21 mouse cellular contexts compared by ENCODE assay signal in the genomic region with DNA sequence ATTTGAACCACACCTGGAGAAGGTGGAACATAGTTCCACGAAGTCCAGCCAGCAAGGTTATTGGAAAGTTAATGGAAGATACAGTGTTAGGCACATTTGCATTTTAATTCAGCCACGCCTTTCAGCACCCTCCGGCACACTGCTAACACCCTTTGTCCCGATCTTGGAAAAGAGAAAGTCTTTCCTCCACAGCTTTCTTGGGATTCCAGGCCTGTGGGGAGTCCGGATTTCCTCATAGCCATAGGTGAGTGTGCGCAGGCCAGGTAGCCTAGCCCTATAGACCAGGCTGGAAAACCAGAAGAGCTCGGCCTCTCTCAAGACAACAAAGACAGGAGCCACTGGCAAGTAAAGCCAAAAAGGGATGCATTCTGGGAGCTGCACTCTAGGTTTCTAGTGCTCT. TPM values are rescaled to one million over a fixed set of nuclear protein-coding genes. Genes with fewer than 3 reads are reported as not detected.
"Had no signal": no experiment of that assay in that cellular context is flagged by ENCODE, and none has a peak within 500 bp of the region (broad histone marks: within the 10 kb centered on the region; RNA-seq: fewer than 3 reads in every experiment).

No protein-coding gene starts in this region.

- H3K4me2 ChIP-seq: intestine, embryonic 15.5 days; liver, embryonic 13.5 days; midbrain, embryonic 12.5 days; midbrain, embryonic 15.5 days; neural tube, embryonic 12.5 days; neural tube, embryonic 15.5 days had no signal

- H3K4me3 ChIP-seq: intestine, embryonic 15.5 days; left cerebral cortex, adult 2 months; liver, embryonic 13.5 days; midbrain, embryonic 12.5 days; midbrain, embryonic 15.5 days; neural tube, embryonic 12.5 days; neural tube, embryonic 15.5 days had no signal

- ATAC-seq: intestine, embryonic 15.5 days; midbrain, embryonic 15.5 days had no signal

- H3K9ac ChIP-seq: intestine, embryonic 15.5 days; liver, embryonic 13.5 days; midbrain, embryonic 12.5 days; midbrain, embryonic 15.5 days; neural tube, embryonic 12.5 days; neural tube, embryonic 15.5 days had no signal

- H3K27ac ChIP-seq: intestine, embryonic 15.5 days; left cerebral cortex, adult 2 months; liver, embryonic 13.5 days; midbrain, embryonic 12.5 days; midbrain, embryonic 15.5 days; neural tube, embryonic 12.5 days; neural tube, embryonic 15.5 days; stomach, postnatal 0 days had no signal

- H3K36me3 ChIP-seq: intestine, embryonic 15.5 days; liver, embryonic 13.5 days; midbrain, embryonic 12.5 days; midbrain, embryonic 15.5 days; neural tube, embryonic 12.5 days; neural tube, embryonic 15.5 days had no signal

- DNase-seq: kidney, postnatal 4 days; liver, embryonic 13.5 days; lung, adult 2 months; lung, postnatal 14 days; lung, postnatal 4 days; right cerebral cortex, adult 18-20 months; right cerebral cortex, postnatal 14 days; right cerebral cortex, postnatal 4 days; thymus, postnatal 25 days had no signal

- H3K27me3 ChIP-seq: intestine, embryonic 15.5 days; liver, embryonic 13.5 days; midbrain, embryonic 12.5 days; midbrain, embryonic 15.5 days; neural tube, embryonic 12.5 days; neural tube, embryonic 15.5 days had no signal

- H3K9me3 ChIP-seq: intestine, embryonic 15.5 days; liver, embryonic 13.5 days; midbrain, embryonic 12.5 days; midbrain, embryonic 15.5 days; neural tube, embryonic 12.5 days; neural tube, embryonic 15.5 days had no signal

- H3K4me1 ChIP-seq: intestine, embryonic 15.5 days; liver, embryonic 13.5 days; midbrain, embryonic 12.5 days; midbrain, embryonic 15.5 days; neural tube, embryonic 12.5 days; neural tube, embryonic 15.5 days had no signal

RNA-seq across cellular contexts. Expression of gene Elf5, which starts 50.7 kb away (rescaled TPM):
- total RNA-seq: liver, adult 2 months; megakaryocyte progenitor cell, adult 5-6 weeks had no signal
- polyA plus RNA-seq: liver, adult 2 months; midbrain, embryonic 15.5 days; neural tube, embryonic 12.5 days; neural tube, embryonic 15.5 days had no signal

RNA-seq across cellular contexts. Expression of gene Ehf, which starts 57.7 kb away (rescaled TPM):
- total RNA-seq: layer of hippocampus, adult 18-20 months; layer of hippocampus, postnatal 14 days; megakaryocyte progenitor cell, adult 5-6 weeks had no signal
- polyA plus RNA-seq: limb, embryonic 11.5 days; midbrain, embryonic 12.5 days; neural tube, embryonic 12.5 days; neural tube, embryonic 15.5 days had no signal
